Mouse (Mus musculus) right cerebral cortex, adult 2 months (tissue): ENCODE measurements around the gene Cacnb2.
A peak's percentile ranks its signal among the peaks of the same experiment; 100 is the strongest.

Experiments used
- DNase-seq, 2 experiments: peaks; one replicate each; pipeline ENCODE4 v3.0.0; 2021 to 2022; ENCODE audit warnings: low spot score in 2 of 2

Cacnb2 gene

GRCm38 (mm10) chr2:14862981-14863380 lies 260.1 kb downstream of the Cacnb2 start:
- no peak for DNase-seq

DNA sequence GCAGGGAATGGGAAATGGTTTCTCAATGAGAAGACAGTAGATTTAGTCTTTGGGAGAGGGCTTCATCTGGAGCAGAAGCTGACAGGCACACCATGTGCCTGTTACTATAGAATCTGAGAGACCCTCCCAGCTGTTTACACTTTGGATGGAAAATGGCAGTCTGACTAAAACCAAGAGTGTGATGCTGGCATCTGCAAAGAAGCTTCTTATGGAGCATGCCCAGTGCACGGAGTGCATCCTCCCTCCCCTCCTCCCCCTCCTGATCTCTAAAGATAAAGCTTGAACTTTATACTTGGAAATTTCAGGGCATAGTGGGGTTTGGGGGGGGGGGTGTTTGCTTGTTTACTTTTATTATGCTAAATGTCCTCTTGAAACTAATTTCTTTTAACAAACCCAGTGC lies 270.2 kb downstream of the Cacnb2 start:
- no peak for DNase-seq

DNA sequence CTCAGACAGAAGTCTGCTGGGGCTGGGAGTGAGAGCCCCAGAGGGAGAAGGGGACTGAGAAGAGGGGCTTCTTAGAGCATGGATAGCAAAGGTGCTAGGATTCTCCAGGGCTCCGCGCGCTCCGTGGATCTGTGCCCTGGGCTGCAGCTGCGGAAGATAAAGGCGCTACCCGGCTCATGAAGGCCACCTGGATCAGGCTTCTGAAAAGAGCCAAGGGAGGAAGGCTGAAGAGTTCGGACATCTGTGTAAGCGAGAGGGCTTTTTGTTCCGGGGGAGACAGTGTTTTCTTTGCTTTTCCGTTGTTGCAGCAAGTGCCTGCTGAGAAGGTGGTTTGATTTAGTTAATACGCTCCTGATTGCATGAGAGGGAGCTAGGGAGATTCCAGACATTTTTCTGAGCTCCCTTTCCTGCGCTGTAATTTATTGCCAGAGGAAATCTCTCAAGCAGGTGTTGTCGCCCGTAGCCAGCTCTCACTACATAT lies 270.9 kb downstream of the Cacnb2 start:
- peak; percentile 29 to 59 for DNase-seq

DNA sequence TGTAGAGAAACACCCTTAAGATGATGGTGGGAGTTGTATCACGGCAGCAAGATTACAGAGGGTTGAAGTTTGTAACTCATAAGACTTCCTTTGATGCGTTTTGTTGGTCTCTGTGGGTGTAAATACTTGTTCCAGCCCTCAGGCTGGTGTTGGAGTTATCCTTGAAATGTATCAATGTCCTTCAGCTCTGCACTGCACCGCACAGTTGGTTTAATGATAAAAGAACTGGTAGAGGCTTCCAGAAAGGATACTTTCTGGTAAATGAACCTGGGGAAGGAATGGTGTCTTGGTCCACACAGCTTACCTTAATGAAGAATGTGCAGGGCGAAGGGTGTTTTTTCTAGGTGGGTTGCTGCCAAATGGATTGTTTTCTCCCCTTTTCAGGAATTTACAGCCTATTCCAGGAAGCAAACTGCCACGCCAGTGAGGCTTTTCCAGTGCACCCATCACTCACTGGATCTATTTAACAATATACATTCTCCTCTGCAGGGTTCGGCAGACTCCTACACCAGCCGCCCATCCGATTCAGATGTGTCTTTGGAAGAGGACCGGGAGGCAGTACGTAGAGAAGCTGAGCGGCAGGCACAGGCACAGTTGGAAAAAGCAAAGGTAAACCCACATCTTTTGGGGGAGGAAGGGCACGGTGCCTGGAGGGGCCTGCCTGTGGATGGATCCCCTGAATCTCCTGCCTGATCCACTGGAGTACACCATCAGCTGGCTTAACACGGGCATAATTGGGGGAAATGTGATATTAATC lies 271.6 kb downstream of the Cacnb2 start:
- DNase-seq, result peak; percentile 40 to 46

DNA sequence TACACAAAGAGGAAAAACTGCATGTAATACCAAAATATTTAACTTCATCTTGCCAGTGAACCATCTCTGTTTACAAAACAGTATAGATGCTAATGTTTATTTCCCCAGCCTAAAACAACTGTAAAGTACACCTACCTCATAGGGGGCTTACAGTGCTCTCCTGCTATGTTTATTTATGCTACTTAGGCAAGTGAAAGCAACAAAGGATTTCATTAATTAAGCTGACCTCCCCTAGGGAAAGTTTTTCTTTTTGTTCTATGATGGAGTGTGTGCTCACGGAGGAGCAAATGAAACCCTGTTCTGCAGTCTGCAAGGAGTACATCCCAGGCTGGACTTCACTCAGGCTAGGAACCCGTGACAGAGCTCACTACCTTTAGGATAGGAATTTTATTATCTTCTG lies 272.2 kb downstream of the Cacnb2 start:
- DNase-seq, result no peak

- no peak for DNase-seq
These were observed 272.7 kb downstream of the Cacnb2 start for GRCm38 (mm10) chr2:14875616-14876015.

- no peak for DNase-seq
These were observed 276.1 kb downstream of the Cacnb2 start for GRCm38 (mm10) chr2:14878953-14879352.

DNA sequence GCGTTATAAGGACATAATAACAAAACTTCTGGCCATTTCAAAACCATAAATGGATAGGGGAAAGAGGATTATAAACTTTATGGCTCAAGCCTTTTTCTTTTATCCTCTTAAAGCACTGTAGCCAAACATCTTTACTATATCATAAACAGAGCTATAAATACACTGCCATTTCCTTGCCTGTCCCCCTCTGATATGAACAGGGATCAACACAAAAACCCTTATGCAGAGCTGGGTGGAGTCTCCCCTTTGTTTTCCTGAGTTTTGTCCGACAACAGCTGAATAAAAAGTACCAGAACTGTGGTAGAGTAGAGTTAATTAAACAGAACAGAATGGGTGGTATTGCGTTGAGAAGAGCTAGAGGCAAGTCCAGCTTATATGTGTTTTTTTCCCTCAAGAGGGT lies 280.6 kb downstream of the Cacnb2 start:
- no peak for DNase-seq

GRCm38 (mm10) chr2:14888406-14889195 lies 285.7 kb downstream of the Cacnb2 start:
- no peak for DNase-seq

GRCm38 (mm10) chr2:14903837-14904236 lies 300.9 kb downstream of the Cacnb2 start:
- DNase-seq, result no peak

GRCm38 (mm10) chr2:14904865-14905264 lies 302.0 kb downstream of the Cacnb2 start:
- DNase-seq, result no peak

- DNase-seq, result no peak
These were observed 304.4 kb downstream of the Cacnb2 start for GRCm38 (mm10) chr2:14907124-14907925.

DNA sequence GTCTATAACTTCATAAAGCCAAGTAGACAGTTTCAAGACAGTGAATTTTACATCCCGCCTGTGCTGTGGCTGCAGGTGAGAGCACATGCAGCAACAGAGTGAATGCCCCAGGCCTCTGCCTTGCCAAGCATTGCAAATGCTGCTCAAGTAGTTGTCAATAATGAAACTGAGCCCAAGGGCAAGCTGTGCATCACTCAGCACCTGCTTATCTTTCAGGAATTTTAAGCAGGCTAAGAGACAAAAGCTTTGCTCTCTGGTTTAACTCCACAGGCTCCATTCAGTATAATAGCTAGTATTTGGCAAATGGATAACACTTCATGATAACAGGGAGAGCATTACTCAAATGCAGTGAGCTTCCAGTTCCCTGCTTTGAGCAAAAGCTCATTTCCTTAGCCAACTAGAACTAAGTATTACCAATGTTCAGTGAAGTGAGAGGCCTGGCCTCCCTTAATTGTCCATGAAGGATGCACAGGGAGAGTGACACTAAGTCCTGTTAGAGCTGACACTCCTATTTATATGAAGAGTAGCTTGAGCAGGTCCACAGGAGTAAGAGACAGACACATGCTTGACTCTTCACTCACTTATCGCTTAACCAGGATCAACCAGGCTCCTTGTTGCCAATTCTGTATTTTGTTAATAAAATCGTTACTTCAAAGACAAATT lies 314.8 kb downstream of the Cacnb2 start:
- no peak for DNase-seq

- DNase-seq, result no peak
These were observed 327.0 kb downstream of the Cacnb2 start for GRCm38 (mm10) chr2:14929866-14930265.

GRCm38 (mm10) chr2:14931968-14932367 lies 329.1 kb downstream of the Cacnb2 start:
- DNase-seq, result no peak

GRCm38 (mm10) chr2:14936492-14936891 lies 333.6 kb downstream of the Cacnb2 start:
- peak; percentile 51 to 53 for DNase-seq

- DNase-seq, result no peak
These were observed 339.4 kb downstream of the Cacnb2 start for GRCm38 (mm10) chr2:14942261-14942660.

- DNase-seq, result no peak
These were observed 340.9 kb downstream of the Cacnb2 start for GRCm38 (mm10) chr2:14943691-14944357.

DNA sequence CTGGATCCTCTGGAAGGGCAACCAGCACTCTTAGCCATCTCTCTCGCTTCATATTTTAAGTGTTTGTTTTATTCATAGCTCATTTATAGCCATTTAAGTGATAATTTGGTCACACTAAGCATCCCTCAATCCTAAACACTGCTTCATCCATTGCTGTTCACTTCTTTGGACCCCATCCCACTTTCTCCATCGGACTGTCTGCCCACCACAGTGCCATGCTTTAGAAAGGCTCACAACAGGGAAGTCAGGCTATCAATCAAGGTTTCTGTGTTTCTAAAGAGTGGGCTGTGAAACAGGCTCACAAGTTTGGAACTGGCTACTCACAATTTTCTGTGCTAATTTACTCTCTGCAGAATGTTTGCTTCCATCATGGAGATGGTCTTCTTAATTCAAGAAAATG lies 350.2 kb downstream of the Cacnb2 start:
- no peak for DNase-seq

DNA sequence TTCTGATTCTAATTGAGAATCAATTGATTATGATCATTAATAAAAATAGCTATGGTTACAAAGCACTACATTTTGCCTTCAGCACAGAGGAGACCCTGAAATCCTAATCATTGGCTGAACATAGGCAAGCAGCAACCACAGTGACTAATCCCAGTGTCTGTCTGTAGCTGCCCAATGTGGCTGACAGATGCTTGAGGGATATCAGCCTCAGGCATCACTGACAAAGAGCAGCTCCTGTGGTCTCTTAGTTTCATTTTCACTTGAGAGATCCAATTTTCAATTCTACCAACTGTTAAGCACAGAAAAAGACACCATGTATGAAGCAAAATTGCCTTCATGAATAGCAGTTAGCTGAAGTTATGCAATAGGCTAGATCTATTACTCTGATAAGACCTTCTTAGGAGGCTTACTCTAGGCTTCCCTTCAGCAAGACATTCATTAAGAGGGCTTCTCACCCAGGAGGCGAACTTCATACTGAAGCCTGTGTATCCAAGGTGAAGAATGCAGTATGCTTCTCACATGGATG lies 358.1 kb downstream of the Cacnb2 start:
- no peak for DNase-seq

- no peak for DNase-seq
These were observed 358.6 kb downstream of the Cacnb2 start for GRCm38 (mm10) chr2:14961493-14961892.
